Mouse (Mus musculus): ENCODE data around the gene Gpx4.

- TF ChIP-seq CTCF (IDR thresholded peaks at IDR 0.05; ENCODE audit: insufficient read depth, low read depth, low read length) (no peak), POLR2A (IDR thresholded peaks at IDR 0.05; ENCODE audit: insufficient read depth, low read depth, low read length) (peak; percentile 99)
These were observed 6.4 kb downstream of the Gpx4 start for GRCm38 (mm10) chr10:80053259-80053780.

All from olfactory bulb, adult 2 months (tissue).